Mouse (Mus musculus) brain, embryonic 14.5 days (tissue): Measurements from ENCODE around the gene Deaf1.

ENCODE experiments used
- CTCF ChIP-seq: fragments of 200-500 bp; IDR thresholded peaks from 2 replicates; pipeline ENCODE4 v1.5.1; 2012; ENCODE audit warnings: inconsistent platforms, mild to moderate bottlenecking, moderate library complexity, borderline replicate concordance; ENCODE audit not compliant: insufficient read depth, insufficient read length; ENCODE audit errors: extremely low read depth
- POLR2A ChIP-seq: fragments of 200-500 bp; IDR thresholded peaks from 2 replicates; pipeline ENCODE4 v1.6.1; 2012; ENCODE audit warnings: mild to moderate bottlenecking, inconsistent platforms, borderline replicate concordance; ENCODE audit not compliant: poor library complexity, insufficient read depth, insufficient read length, severe bottlenecking; ENCODE audit errors: extremely low read depth

GRCm38 (mm10) chr7:141304537-141304936 lies 23.0 kb downstream of the Deaf1 start:
- TF ChIP-seq POLR2A (no peak), CTCF (no peak)
